Mouse (Mus musculus): ENCODE data around the gene Mecom.

- no peak for TF ChIP-seq CHD2 (IDR thresholded peaks at IDR 0.05; ENCODE audit: low read depth, low read length)
- no peak for TF ChIP-seq ZNF384 (IDR thresholded peaks at IDR 0.05; ENCODE audit: low read depth, low read length)
- no peak for TF ChIP-seq ZC3H11A (IDR thresholded peaks at IDR 0.05; ENCODE audit: borderline replicate concordance, low read depth, low read length)
- no peak for TF ChIP-seq MAFK (IDR thresholded peaks at IDR 0.05; ENCODE audit: insufficient read depth, low read depth, low read length)
- no peak for TF ChIP-seq HCFC1 (IDR thresholded peaks at IDR 0.05; ENCODE audit: borderline replicate concordance, insufficient read depth, low read length)
These were observed 28.4 kb downstream of the Mecom start for GRCm38 (mm10) chr3:30519425-30519824.
